Mouse (Mus musculus) T-helper 2 cell (primary cell): ENCODE measurements around the gene Vmn1r19.
"Not testable (repeated sequence)": the region's sequence is repeated elsewhere in the genome, so short reads cannot be mapped to it uniquely, and the experiment has no call there.

Experiments
- in situ Hi-C: fragments of 300-600 bp; cut with MboI, MseI; formaldehyde crosslinking; loops from one replicate; pipeline ENCODE4 v1.15.1; 2025; ENCODE audit warnings: high pct_unique_total_duplicates

The Vmn1r19 gene

DNA sequence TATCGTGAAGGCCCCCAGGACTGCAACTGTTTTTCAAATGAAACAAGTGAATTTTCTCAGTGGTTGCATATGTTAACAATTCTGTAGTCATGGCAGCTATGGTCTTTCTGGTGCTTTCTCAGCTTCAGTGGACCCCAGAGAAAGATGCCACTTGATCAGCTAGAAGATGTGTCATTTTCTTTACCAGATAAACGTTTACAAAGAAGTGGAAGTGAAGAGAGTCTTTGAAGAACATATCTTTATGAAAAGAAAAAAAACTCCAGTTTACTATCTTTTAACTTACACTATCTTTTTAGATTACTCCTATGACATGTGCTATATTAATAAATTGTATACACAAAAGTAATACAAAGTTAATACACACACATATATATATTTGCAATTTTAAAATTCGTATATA is at the start of gene Vmn1r19:
TSS of gene Vmn1r19 (plus strand) at position 301 of the 400 bp plus-strand sequence.
- in situ Hi-C loops = not testable (repeated sequence)

DNA sequence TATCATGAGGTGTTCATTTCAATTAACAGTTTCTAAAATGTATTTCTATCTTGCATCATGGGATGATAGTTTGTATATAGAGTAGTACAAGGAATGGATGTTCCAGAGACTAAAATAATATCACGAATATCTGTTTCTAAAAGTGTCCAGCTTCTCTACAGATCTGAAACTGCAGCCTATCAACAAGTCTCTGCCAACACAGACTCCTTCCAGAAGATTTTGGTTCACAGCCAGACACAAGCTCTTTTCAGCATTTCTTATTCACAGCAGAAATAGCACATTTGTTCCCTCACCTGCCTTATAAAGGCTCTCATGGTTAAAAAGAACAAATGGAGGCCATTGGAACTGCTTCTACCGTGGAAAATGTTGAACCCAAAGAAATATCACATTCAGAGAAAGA is 46.7 kb upstream of the Vmn1r19 start:
- in situ Hi-C loops = no loop called here

GRCm38 (mm10) chr6:57363627-57364026 is 40.0 kb upstream of the Vmn1r19 start, which contains the start of gene Vmn1r17:
Gene Vmn1r17, minus strand, starts transcription at chr6:57363727.
- in situ Hi-C loops = no loop called here

DNA sequence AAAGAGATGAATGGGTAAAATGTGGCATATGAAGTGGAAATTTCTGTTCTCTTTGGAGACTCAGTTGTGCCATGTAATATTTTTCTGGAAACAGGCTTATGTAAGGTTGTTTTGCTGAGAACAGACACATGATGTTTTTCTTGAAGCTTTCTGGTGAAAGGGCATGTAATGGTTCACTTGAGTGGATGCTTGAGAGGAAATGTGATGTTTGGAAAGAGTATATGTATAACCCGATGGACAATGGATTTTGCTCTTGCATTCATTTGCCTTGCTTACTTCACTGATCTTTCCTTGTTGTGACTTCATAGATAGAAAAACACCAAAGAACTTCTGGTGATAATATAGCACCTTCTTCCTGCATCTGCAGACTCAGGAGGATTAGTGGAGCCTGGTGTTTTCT is 37.7 kb upstream of the Vmn1r19 start:
- in situ Hi-C loops = not testable (repeated sequence)

DNA sequence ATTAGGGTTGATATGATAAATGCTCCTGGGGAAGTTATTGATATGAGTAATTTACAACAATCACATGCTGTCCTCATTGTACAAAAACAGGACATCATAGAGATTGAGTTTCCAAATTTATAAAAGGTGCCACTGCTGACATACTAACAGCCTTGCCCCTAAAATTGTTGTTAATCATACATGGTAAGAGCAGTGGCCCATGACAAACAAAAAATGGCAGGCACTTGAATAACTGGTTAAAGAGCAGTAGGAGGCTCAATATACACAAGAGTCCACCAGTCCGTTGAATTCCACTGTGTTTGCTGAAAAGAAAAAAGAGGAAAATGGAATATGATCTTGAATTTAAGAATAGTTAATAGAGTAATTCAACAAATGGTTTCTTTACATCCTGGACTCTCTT is 36.1 kb upstream of the Vmn1r19 start:
- in situ Hi-C loops = no loop called here

GRCm38 (mm10) chr6:57395683-57396082 is 7.9 kb upstream of the Vmn1r19 start, which contains the start of gene Vmn1r18:
Gene Vmn1r18, minus strand, starts transcription at chr6:57395783.
- in situ Hi-C loops = no loop called here

GRCm38 (mm10) chr6:57428630-57429029 is 25.1 kb downstream of the Vmn1r19 start, which contains the start of gene Vmn1r20:
Gene Vmn1r20, plus strand, starts transcription at chr6:57428930.
- in situ Hi-C loops = no loop called here

DNA sequence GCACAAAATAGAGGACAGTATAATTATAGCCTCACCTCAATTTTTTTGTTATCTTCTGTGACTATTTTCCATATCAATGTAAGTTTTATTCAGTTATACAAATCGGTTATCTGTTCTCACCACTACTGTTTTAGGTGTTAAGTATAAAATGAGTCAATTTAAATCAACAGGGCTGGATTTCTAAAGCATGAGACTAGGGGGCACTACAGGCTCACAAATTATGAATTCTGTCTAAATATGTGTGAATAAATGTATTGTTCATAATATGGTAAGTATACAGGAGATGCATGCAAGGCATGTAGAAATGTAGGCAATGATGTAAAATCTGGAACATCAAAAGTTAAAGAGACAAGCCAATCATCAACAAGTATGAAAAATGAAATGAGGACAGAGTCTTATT is 27.6 kb downstream of the Vmn1r19 start:
- in situ Hi-C loops = loop anchor here (10.0 kb wide), 1 partner anchor 784 kb away; the partner anchor contains the start of gene Vmn1r27
